Mouse (Mus musculus) c-Kit-positive CD71-positive TER-119-positive erythroid progenitor cells, embryonic 14.5 days (primary cell): ENCODE data around the gene Rapgef3.

Experiments used
- DNase-seq: peaks from one replicate; pipeline ENCODE4 v3.0.0-alpha.2; 2013; ENCODE audit warnings: low spot score

The Rapgef3 gene

GRCm38 (mm10) chr15:97773108-97773507 is 5.3 kb upstream of the Rapgef3 start:
- no peak for DNase-seq

GRCm38 (mm10) chr15:97770280-97770679 is 2.5 kb upstream of the Rapgef3 start:
- no peak for DNase-seq

GRCm38 (mm10) chr15:97768192-97768591 is 420 bp upstream of the Rapgef3 start:
- no peak for DNase-seq

GRCm38 (mm10) chr15:97766594-97767279 is 1.0 kb downstream of the Rapgef3 start:
- DNase-seq = no peak

- DNase-seq = no peak
These were observed 1.6 kb downstream of the Rapgef3 start for GRCm38 (mm10) chr15:97766194-97766593.

- DNase-seq = no peak
These were observed 2.5 kb downstream of the Rapgef3 start for GRCm38 (mm10) chr15:97765090-97765794.

GRCm38 (mm10) chr15:97764532-97764931 is 3.2 kb downstream of the Rapgef3 start:
- DNase-seq = no peak

GRCm38 (mm10) chr15:97763256-97764049 is 4.3 kb downstream of the Rapgef3 start:
- no peak for DNase-seq

- DNase-seq = no peak
These were observed 5.0 kb downstream of the Rapgef3 start for GRCm38 (mm10) chr15:97762733-97763132.

GRCm38 (mm10) chr15:97761438-97761837 is 6.3 kb downstream of the Rapgef3 start:
- no peak for DNase-seq

GRCm38 (mm10) chr15:97760952-97761351 is 6.8 kb downstream of the Rapgef3 start:
- no peak for DNase-seq

GRCm38 (mm10) chr15:97760006-97760405 is 7.8 kb downstream of the Rapgef3 start:
- DNase-seq = no peak

GRCm38 (mm10) chr15:97755361-97755760 is 12.4 kb downstream of the Rapgef3 start:
- no peak for DNase-seq

- DNase-seq = no peak
These were observed 13.3 kb downstream of the Rapgef3 start for GRCm38 (mm10) chr15:97754476-97754875.

- no peak for DNase-seq
These were observed 15.3 kb downstream of the Rapgef3 start for GRCm38 (mm10) chr15:97752491-97752890.

- DNase-seq = no peak
These were observed 16.1 kb downstream of the Rapgef3 start for GRCm38 (mm10) chr15:97751676-97752075.

- DNase-seq = no peak
These were observed 17.1 kb downstream of the Rapgef3 start for GRCm38 (mm10) chr15:97750697-97751096.

GRCm38 (mm10) chr15:97749841-97750240 is 17.9 kb downstream of the Rapgef3 start:
- DNase-seq = no peak

GRCm38 (mm10) chr15:97749397-97749796 is 18.4 kb downstream of the Rapgef3 start:
- DNase-seq = no peak

GRCm38 (mm10) chr15:97748964-97749363 is 18.8 kb downstream of the Rapgef3 start:
- DNase-seq = no peak

GRCm38 (mm10) chr15:97748309-97748708 is 19.5 kb downstream of the Rapgef3 start:
- DNase-seq = no peak

- DNase-seq = no peak
These were observed 20.3 kb downstream of the Rapgef3 start for GRCm38 (mm10) chr15:97747486-97747885.

- DNase-seq = no peak
These were observed 21.0 kb downstream of the Rapgef3 start for GRCm38 (mm10) chr15:97746748-97747147.
